Mouse (Mus musculus) bone marrow, adult 2 months (tissue): ENCODE measurements around the gene Hck. TPM values are rescaled to one million over a fixed set of nuclear protein-coding genes. Genes with fewer than 3 reads are reported as not detected.

Source experiments
- H3K27ac ChIP-seq: fragments of 200-500 bp; 2 replicates; pipeline ENCODE4 v1.5.1; 2012; ENCODE audit warnings: low read depth, mild to moderate bottlenecking, control low read depth, inconsistent platforms, low read length; ENCODE audit not compliant: control insufficient read depth, poor library complexity, insufficient read depth
- H3K4me1 ChIP-seq: fragments of 200-500 bp; 2 replicates; pipeline ENCODE4 v1.6.1; 2011; ENCODE audit warnings: low read length; ENCODE audit not compliant: control insufficient read depth, insufficient read depth
- H3K4me3 ChIP-seq: fragments of 200-500 bp; replicated peaks from 2 replicates; pipeline ENCODE3; 2011; ENCODE audit warnings: mild to moderate bottlenecking, low read depth, low read length, control low read depth; ENCODE audit not compliant: control insufficient read depth
- CTCF ChIP-seq: fragments of 200-500 bp; IDR thresholded peaks from 2 replicates; pipeline ENCODE4 v1.5.1; 2011; ENCODE audit warnings: low read length, control low read depth; ENCODE audit not compliant: control insufficient read depth, insufficient read depth
- POLR2A ChIP-seq: fragments of 200-500 bp; IDR thresholded peaks from 2 replicates; pipeline ENCODE4 v1.6.1; 2011; ENCODE audit warnings: low read depth, mild to moderate bottlenecking, control low read depth, low read length, borderline replicate concordance; ENCODE audit not compliant: control insufficient read depth
- WGBS: fragments of 180-500 bp; shearing (Covaris S2); methylation state at CpG from one replicate; pipeline ENCODE4 v1.1.7; 2018; 5-methylcytosine and 5-hydroxymethylcytosine counted together
- polyA plus RNA-seq: library from polyadenylated mRNA; stranded (reverse); fragments of >200 nt; gene quantifications from 2 replicates; pipeline ENCODE4 v1.2.4, GENCODE M21; 2011; ENCODE audit warnings: low replicate concordance; ENCODE audit not compliant: missing spikeins, insufficient read depth, insufficient read length

Gene Hck
- polyA plus RNA-seq, 1 experiment = 54.3 TPM

DNA sequence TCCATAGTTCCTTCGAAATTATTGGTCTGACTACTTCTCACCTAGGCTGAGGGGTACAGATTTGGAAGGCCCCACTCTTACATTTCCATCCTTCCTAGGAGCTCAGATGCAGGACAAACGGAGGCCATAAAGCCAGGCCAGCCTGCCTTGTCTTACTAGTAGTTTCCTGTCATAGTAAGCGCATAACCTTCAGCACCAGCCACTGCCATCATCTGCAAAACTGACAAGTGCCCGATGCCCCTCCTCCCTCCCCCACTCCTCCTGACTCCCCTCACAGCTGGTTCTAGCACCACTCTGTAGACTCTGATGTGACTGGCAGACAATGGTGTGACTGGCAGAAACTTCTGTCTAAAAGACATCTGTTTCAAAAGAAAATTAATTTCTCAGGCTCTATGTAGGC lies 22.1 kb upstream of the Hck start:
- WGBS = 85% methylated on average over 4 of the region's 4 CpGs
- H3K4me3 ChIP-seq = no peak overlapping the region
- H3K4me1 ChIP-seq = peaks cover 14% of the 10 kb centered on the region
- no peak overlapping the region for H3K27ac ChIP-seq
- no peak for TF ChIP-seq POLR2A
- no peak for TF ChIP-seq CTCF

DNA sequence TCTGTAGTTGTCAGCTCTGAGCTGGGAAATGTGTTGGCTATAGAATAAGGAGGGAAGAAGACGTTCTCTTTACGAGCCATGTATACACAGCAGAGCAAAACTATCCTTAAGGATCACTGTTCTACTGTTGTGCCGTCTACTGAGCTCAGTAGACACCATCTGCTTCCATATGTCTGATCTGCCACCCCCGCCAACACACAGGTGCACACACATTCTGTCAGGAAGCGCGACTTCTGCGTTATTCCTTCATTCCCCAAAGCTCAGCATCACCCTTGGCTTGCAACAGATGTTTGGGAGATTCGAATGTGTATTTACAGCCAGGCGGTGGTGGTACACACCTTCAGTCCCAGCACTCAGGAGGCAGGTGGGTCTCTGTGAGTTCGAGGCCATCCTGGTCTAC lies 21.2 kb upstream of the Hck start:
- Histone ChIP-seq H3K27ac (no peak overlapping the region), H3K4me1 (peaks cover 17% of the 10 kb centered on the region), H3K4me3 (no peak overlapping the region)
- WGBS = 88% methylated on average over 10 of the region's 10 CpGs
- no peak for TF ChIP-seq CTCF
- TF ChIP-seq POLR2A = no peak

DNA sequence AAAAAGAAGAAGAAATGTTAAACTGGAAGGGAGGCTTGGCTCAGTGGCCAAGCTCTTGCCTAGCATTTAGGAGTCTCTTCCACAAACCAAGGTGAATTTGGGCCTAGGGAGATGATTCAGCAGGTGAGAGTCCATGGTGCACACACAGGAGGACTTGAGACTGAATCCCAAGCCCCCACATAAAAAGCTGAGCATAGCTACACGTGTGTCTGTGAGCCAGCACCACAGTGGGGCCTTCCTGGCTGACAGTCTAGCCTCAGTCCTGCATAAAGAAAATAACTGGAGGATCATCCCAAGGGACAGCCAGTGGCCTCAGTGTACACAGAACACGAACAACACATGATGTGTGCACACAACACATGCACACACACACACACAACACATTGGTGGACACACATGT lies 19.0 kb upstream of the Hck start:
- H3K4me1 ChIP-seq = peaks cover 17% of the 10 kb centered on the region
- 46% methylated on average over 2 of the region's 2 CpGs for WGBS
- H3K4me3 ChIP-seq = no peak overlapping the region
- TF ChIP-seq CTCF (no peak), POLR2A (no peak)
- peak overlapping the region; percentile 83 for H3K27ac ChIP-seq

DNA sequence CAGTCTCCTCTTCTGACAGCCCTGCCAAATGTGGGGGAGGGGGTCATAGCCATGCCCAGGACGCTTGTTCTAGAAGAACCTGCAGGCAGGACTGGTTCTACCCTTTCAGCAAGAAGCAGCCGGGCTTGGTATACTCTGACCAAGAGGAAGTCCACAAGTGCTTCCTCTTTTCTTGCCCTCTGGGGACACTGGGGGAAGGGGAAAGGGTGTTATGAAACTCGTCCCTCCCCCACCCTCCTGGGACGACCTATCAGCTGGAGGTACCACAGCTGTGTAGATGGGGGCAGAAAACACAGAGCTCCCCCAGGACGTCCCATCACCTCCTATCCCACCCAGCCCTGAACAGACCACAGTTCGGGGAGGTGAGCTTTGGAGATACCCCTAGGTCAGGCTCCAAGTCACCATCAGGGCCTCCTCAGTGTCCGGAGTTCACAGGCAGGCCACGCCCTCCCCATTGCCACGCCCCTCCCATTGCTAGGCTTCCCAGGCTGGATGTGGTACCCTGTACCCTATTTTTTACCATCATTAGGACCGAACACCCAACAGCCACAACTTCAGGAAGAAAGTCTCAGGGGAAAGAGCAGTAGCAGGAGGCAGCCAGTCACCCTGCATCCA lies 17.6 kb upstream of the Hck start:
- Histone ChIP-seq H3K4me1 (peaks cover 11% of the 10 kb centered on the region), H3K4me3 (peak overlapping the region; percentile 39), H3K27ac (peak overlapping the region; percentile 83)
- TF ChIP-seq CTCF (no peak), POLR2A (0 out of 2 replicates have a peak, but pooled peaks have one; percentile 12)
- 2% methylated on average over 10 of the region's 10 CpGs for WGBS

DNA sequence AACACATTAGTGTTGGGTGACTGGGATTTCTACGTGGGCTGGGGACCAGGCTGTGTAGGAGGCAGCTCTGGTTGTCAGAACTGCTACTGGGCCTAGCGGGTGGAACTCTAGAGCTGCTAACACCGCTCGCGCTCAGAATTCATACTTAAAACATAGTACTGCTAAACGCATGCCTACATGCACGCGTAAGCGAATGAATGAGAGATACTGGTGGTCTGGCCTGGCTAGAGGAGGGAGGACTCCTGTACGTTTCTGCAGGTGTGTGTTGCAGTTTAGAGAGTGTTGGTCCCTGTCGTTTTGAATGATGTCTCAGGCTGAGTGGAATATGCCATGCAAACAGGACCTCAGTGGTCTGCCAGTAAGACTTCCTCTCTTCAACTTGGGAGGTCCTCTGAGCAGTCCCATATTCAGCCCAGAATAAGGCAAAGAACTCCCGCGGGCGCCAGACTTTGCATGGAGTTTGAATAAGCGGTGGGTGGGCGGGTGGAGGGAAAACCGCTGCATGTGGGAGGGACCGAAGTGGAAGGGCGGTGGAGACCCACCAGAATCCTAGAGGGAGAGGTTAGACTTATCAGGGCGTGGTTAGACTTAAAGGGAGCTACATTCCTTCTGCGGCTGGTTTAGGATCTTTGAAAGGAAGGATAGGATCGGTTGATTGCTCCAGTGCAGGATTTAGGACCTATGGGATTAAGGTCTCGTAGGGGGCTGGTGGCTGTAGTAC lies 1.1 kb upstream of the Hck start:
- 61% methylated on average over 23 of the region's 23 CpGs for WGBS
- Histone ChIP-seq H3K4me1 (peaks cover 1% of the 10 kb centered on the region; the same call in 1 of the 2 replicates), H3K27ac (no peak overlapping the region), H3K4me3 (no peak overlapping the region)
- TF ChIP-seq CTCF (no peak), POLR2A (no peak)

DNA sequence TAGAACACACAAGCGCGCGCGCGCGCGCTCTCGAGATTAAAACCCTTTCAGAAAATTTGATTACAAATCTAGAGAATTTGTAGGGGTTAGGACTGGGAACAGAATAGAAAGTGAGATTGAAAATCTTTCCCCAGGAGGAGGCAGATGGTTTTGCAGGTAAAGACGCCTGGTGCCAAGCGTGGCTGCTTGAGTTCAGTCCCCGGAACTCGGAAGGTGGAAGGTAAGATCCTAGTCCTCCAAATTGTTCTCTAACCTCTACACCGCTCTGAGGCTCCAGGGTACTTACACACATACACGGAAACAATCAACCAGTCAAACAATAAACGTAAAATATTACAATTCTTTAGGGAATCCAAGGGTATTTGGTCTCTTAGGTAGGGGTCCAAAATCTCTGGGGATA lies 466 bp upstream of the Hck start:
- H3K4me1 ChIP-seq = peaks cover 2% of the 10 kb centered on the region; the same call in 1 of the 2 replicates
- WGBS = 25% methylated on average over 15 of the region's 15 CpGs
- no peak overlapping the region for H3K4me3 ChIP-seq
- TF ChIP-seq CTCF (no peak), POLR2A (no peak)
- no peak overlapping the region for H3K27ac ChIP-seq

DNA sequence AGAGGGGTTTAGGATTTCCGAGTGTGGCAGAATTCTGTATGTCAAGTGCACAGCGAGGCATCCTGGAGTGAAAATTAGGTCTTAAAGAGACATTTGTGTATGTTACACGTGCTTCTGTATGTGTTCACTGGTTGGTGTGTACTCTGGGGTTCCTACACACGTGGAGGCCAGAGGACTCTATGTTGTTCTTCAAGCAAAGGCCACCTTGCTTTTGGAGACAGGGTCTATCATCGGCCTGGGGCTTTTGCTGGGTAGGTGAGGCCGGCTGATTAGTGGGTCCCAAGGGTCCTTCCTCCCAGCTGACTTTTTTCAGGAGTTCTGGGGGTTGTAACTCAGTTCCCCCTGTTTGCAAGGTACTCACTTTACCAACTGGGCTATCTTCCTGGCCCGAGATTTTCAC lies 1.3 kb downstream of the Hck start:
- 74% methylated on average over 7 of the region's 7 CpGs for WGBS
- H3K27ac ChIP-seq = no peak overlapping the region; the same call in 1 of the 2 replicates

DNA sequence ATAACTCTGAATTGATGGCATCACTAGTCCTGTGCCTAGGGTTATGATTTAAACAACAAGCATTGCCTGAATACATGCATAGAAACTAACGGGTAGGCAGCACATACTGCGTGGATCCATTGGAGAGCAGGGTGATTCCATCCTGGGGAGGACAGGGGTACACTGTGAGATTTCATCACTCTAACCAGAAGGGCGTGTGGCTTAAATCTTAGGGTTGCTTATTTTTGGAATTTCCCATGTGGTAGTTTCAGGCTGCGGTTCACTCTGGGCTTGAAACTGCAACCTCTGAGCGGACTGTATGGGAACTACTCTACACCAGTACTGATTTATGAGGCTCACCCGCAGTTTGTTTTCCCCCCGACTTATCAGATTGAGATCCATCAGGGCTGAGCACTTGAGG lies 3.0 kb downstream of the Hck start:
- TF ChIP-seq POLR2A (no peak), CTCF (no peak)
- Histone ChIP-seq H3K27ac (no peak overlapping the region), H3K4me1 (peaks cover 14% of the 10 kb centered on the region), H3K4me3 (peak overlapping the region; percentile 12)
- 40% methylated on average over 7 of the region's 7 CpGs for WGBS

More for the DNA sequence above, 1.3 kb downstream of the Hck start:
- Histone ChIP-seq H3K4me3 (no peak overlapping the region), H3K4me1 (peaks cover 7% of the 10 kb centered on the region)
- TF ChIP-seq POLR2A (no peak), CTCF (no peak)
